Mouse (Mus musculus): ENCODE data around the gene Endov.

Endov gene

DNA sequence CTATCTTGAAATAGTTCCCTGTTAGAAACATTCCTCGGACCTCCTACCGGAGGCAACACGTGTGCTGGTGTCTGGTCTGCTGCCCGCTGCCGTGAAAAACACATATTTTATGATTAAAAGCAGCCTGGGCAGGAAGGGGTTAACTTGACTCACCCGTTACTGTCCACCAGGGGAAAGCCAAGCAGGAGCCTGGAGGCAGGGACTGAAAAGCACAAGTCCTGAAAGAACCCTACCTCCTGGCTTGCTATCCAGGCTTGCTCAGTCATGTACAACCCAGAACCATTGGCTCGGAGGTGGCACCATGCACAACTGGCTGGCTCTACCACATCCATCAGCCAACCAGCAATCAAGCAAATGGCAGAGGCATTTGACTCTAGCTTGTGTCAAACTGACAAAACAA is 42.6 kb downstream of the Endov start:
- POLR2A ChIA-PET = interaction anchor here in 3 of 4 experiments (0.6 to 1.3 kb wide), 4 partner anchors 9 to 215 kb away, joined by 3 to 7 read pairs (median 4); no protein-coding TSS in a partner anchor
- CTCF ChIA-PET = interaction anchor here in 1 of 4 experiments (1.3 kb wide), 1 partner anchor 12 kb away, joined by 3 read pairs; no protein-coding TSS in a partner anchor

DNA sequence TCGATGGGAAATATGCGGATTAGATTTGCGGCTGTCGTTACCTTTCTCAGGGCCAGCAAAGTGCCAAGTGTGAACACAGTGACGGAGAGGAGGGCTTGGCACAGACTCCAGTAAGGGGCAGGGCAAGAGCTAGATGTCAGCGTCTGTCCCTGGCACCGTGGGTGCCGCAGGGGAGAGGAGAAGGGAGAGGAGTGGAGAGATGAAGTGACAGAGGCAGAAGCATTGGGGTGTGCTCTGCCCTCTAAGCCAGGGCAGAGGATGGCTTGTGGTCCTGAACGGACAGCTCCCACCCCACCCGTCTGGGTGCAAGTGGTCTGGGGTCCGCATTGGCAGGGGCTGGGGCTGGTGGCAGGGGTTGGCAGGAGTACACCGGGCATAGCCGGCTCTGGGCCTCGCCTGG is 48.8 kb downstream of the Endov start:
- ChIA-PET CTCF (no interaction called here), POLR2A (interaction anchor here in 1 of 4 experiments (0.6 to 1.3 kb wide), 2 partner anchors 25 to 91 kb away, joined by 4 to 5 read pairs; no protein-coding TSS in a partner anchor)

DNA sequence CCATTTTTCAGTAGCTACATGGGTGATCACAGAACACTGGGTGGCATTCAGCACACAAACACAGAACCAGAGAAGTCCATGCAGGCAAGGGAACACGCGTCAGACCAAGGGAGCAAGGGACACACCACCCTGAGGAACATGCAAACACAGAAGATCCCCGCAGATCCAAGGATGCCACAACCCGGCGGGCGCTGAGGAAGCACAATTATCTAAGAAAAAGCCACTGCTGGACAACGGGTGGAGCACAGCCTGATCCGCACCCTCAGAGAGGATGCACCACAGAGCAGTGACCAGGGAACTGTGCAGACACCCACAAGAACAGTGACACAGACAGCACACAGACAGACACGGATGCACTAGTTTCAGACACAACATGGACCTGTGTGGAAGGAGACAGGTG is 49.4 kb downstream of the Endov start:
- ChIA-PET CTCF (no interaction called here), POLR2A (interaction anchor here in 1 of 4 experiments (0.6 to 1.3 kb wide), 2 partner anchors 25 to 91 kb away, joined by 4 to 5 read pairs; no protein-coding TSS in a partner anchor)

DNA sequence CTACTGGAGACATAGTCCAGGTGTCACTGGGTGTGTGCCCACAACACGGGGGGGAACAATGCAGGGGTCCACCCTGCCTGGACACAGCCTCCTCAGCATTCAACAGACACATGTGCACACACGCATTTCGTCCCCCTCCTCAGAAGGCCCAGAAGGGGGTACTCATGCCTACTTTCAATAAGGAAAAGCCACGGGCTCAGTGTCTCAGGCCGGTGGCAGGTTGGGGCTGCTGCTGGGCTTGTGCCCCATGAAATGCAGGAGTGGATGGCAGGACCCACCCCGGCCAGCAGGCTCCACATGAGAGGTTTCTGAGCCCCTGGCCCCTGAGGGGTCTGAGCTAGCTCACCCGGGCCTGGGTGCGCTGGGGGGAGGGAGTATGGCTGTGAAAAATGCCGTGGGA is 49.9 kb downstream of the Endov start:
- CTCF ChIA-PET = no interaction called here
- POLR2A ChIA-PET = no interaction called here

DNA sequence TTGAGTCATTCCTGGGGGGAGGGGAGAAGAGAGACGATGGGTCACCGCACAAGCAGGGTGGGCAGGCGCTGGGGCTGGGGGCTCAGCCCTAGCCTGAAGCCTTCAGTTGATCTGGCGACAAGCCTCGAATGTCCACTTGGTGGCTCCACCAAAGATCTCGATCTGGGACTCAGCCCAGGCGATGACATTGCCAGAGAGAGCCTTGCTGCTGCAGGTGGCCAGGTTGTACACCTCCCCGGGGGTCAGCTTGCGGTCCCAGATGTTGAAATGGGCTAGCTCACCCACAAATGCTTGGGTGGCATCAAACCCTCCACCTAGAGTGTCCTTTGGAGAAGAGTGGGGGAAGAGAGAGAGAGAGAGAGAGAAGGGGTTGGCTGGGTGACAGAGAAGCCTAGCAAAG is 51.2 kb downstream of the Endov start:
- ChIA-PET CTCF (interaction anchor here in 1 of 4 experiments (1.0 kb wide), 1 partner anchor 74 kb away, joined by 3 read pairs; no protein-coding TSS in a partner anchor), POLR2A (no interaction called here)

DNA sequence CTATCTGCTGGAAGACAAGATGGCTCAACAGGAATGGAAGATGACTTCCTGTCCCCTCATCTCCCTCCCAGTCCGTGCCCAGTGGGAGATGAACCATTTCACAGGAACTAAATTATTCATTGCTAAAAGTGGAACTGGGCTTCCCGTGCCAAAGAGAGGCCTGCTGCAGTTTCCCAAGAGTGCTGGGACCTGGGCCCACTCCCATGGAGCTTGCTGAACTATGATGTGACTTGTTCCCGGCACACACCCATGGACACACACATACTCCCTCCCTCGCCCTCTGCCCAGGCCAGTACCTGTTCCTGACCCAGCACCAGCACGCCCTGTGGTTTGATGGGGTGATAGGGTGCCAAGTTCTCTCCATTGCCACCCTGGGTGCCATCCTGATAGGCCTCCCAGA is 51.7 kb downstream of the Endov start:
- CTCF ChIA-PET = interaction anchor here in 1 of 4 experiments (1.0 kb wide), 1 partner anchor 74 kb away, joined by 3 read pairs; no protein-coding TSS in a partner anchor
- POLR2A ChIA-PET = interaction anchor here in 1 of 4 experiments (1.4 kb wide), 1 partner anchor 14 kb away, joined by 3 read pairs; no protein-coding TSS in a partner anchor

DNA sequence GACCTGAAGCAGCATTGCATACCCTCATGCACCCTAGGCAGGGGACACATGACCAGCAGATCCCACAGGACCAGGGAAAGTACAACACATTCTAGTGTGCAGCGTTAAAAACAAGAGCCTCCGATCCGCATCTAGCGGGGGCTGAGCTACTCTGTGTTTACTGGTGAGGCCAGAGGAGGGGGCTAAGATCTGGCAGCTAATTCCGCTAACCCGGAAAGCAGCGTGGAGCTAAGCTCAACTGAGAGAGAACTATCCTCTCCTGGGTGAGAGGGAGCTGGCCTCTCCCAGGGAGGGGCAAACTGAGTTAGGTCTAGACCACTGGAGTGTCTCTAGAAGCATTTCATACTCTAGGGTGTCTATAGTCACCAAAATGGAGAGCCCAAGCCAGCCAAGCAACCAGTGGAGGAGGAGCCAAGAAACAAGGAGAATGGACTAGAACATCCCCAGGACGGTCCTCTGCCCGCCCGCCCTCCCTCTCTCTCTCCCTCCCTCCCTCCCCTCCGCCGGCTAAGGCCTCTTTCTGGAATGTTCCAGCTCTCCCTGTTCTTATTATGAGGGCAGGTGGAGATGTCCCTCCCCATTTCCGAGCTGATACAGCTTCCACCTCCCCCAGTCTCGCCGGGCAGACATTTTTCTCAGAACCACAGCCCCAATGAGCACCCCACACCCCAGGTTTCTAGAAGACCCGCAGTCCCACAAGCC is 52.8 kb downstream of the Endov start:
- ChIA-PET CTCF (interaction anchor here in 3 of 4 experiments (0.5 to 1.0 kb wide), 3 partner anchors 28 to 76 kb away, joined by 3 to 4 read pairs (median 3); no protein-coding TSS in a partner anchor), POLR2A (interaction anchor here in 2 of 4 experiments (0.7 to 1.6 kb wide), 16 partner anchors 9 to 399 kb away, joined by 3 to 6 read pairs (median 3); partner anchors contain the start of gene Baiap2 (in 1 of the 2))

DNA sequence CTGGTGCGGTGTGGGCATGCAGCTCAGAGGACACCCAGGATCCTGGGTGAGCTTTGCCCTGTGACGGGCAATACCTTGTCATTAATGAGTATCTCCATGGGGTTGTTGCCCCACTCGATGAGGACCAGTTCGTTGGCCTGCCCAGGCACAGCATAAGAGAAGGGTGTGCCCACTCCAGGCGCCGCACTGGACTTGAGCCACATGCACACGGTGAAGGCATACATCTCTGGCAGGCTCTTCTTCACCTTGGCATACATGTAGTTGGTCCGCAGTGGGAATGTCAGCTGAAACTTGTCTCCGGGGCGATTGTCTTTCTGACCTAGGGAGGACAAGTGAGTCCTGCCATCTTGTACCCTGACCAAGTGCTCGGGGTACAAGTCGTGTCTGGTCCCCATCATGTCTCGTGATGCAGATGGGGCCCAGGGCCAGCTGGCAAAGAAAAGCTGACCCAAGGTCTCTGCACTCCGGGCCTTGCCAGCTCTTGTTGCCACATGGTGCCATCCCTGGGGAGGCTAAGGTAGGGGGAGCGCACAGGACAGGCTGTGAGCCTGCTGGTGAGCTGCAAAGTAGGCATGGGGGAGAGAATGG is 53.5 kb downstream of the Endov start:
- ChIA-PET CTCF (interaction anchor here in 2 of 4 experiments (0.6 to 0.7 kb wide), 2 partner anchors 14 to 40 kb away, joined by 3 read pairs; no protein-coding TSS in a partner anchor), POLR2A (interaction anchor here in 3 of 4 experiments (0.5 to 1.6 kb wide), 14 partner anchors 10 to 398 kb away, joined by 3 to 6 read pairs (median 3); partner anchors contain the start of gene Baiap2 (in 1 of the 3))

DNA sequence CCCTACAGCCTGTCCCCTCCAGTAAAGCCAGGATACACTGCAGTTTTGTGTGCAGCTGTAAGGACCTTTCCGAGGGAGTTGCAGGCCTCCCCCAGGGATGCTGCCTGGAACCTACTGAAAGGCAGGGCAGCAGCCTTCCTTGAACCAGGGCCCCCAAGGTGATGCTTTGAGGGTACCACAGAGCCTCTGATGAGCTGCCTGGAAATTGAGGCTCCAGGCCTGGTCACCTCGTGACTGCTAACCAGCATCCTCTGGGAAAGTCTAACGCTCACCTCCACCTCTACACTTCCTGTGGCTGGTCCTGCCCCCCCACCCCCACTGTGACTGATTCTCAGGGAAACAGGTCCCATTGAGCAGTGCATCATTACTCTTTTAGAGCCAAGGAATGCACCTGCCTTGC is 54.1 kb downstream of the Endov start:
- ChIA-PET CTCF (interaction anchor here in 3 of 4 experiments (0.5 to 1.8 kb wide), 5 partner anchors 13 to 491 kb away, joined by 3 to 6 read pairs (median 4); no protein-coding TSS in a partner anchor), POLR2A (interaction anchor here in 3 of 4 experiments (0.5 to 3.8 kb wide), 14 partner anchors 11 to 208 kb away, joined by 3 to 19 read pairs (median 3); no protein-coding TSS in a partner anchor)

DNA sequence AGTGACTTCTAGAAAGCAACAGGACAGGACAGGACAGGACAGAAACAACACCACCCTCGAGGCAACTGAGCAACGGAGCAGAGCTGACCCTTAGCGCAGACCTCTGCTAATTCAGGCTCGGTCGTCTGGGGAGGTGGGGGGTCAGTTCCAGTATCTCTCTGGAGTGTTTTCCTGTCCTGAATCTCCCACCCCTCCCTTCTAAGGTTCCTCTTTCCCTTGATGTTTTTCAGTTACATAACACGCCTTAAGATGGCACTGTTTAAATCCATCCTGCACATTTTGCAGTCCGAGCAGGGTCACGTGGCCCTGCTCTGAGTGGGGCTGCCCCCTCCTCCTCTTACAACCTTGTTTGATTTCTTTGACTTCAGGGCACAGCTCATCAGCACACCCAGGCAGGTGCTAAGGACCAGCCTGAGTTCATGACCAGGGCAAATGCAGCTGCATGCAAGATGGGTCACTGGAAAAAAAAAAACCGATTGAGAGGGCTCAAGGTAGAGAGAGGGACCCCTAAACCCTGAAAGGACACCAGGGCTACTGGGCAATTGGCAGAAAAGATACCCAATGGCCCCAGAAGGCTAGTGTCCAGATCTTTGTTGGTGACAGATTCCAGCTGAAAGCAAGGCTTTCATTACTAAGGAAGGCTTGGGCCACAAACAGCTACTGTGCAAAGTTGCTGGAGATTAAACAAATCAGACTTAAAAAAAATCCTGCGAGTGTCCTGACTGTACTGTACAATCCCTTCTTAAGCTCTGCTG is 54.8 kb downstream of the Endov start:
- ChIA-PET POLR2A (interaction anchor here in 2 of 4 experiments (0.5 to 3.8 kb wide), 24 partner anchors 8 to 397 kb away, joined by 3 to 40 read pairs (median 4); partner anchors contain the start of genes Baiap2 (in 1 of the 2), Endov (in 1 of the 2) and Rptor (in 1 of the 2)), CTCF (interaction anchor here in 3 of 4 experiments (0.5 to 1.8 kb wide), 8 partner anchors 11 to 491 kb away, joined by 3 to 6 read pairs (median 4); no protein-coding TSS in a partner anchor)

DNA sequence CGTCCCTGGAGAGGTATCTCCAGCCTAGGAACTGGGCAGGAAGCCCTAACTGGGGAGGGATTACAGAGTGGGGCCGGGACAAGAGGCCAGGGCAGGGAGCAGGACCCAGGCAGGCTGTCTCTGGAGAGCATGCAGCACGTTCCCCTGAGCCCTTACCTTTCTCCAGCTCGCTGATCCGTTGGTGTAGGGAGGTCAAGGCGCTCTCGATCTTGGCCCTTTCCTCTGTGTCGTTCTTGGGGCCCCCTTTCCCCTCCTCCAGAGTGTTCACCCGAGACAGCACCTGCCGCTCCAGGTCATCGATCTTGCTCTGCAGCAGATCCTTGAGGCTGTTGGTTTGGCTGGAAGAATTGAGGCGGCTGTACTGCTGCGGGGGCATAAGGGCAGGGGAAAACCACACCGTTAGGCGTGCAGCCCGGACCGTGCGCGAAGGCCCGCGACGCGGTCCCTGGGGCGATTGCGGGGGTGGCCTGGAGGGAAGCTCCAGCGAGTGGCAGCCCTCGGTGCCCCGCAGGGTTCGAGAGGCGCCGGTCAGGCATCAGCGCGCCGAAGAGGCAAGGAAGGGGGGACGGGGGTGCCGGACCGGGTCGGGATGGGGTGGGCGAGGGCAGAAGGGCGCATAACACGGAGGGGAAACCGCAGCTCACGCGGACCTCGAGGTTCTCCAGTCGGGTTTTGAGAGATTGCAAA is 55.5 kb downstream of the Endov start:
- CTCF ChIA-PET = interaction anchor here in 1 of 4 experiments (0.5 to 2.0 kb wide), 7 partner anchors 12 to 134 kb away, joined by 3 to 6 read pairs (median 4); partner anchors contain the start of gene Endov
- POLR2A ChIA-PET = interaction anchor here in 3 of 4 experiments (0.5 to 3.8 kb wide), 29 partner anchors 9 to 396 kb away, joined by 3 to 40 read pairs (median 4); partner anchors contain the start of genes Baiap2 (in 1 of the 3), Endov (in 1 of the 3) and Rptor (in 1 of the 3)

DNA sequence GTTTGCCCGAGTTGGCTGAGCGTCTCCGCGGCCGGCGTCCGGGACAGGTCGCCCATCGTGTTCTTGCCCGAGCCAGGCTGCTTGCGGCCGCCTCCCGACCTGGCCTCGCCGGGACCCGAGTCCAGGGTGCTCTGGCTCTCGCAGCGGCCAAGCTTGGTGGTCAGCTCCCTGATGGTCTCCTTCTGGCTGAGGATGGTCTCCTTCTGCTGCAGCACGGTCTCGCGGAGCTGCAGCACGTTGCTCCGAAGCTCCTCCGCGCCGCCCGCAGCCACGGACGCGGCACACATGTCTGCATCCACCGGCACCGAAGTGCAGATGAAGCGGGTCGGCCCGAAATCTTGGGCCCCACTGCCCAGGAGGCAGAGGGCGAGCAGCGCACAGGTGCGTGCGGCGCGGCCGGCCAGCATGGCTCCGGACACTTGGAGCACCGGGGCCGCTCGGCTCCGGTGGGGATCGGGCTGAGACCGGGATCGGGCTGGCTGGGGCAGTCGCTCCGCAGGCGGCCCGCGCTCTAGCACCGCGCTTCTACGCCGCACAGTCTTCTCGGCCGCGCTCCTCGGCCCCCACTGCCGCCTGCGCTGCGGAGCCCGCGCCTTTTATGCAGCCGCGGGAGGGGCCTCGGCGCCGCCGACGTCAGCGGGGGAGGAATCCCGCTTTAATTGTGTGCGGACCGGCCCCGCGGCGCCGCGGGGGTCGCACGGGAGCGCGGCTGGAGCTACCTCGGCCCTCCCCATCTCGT is 56.2 kb downstream of the Endov start, which contains the start of gene Nptx1:
Gene Nptx1 (minus strand): TSS at position 571 of the 739 bp plus-strand sequence.
- POLR2A ChIA-PET = interaction anchor here in 3 of 4 experiments (0.6 to 3.8 kb wide), 31 partner anchors 8 to 395 kb away, joined by 3 to 40 read pairs (median 4); partner anchors contain the start of gene Baiap2 (in 1 of the 3)
- CTCF ChIA-PET = interaction anchor here in 2 of 4 experiments (0.5 to 2.0 kb wide), 6 partner anchors 17 to 763 kb away, joined by 3 to 6 read pairs (median 4); partner anchors contain the start of gene Endov (in 1 of the 2)

DNA sequence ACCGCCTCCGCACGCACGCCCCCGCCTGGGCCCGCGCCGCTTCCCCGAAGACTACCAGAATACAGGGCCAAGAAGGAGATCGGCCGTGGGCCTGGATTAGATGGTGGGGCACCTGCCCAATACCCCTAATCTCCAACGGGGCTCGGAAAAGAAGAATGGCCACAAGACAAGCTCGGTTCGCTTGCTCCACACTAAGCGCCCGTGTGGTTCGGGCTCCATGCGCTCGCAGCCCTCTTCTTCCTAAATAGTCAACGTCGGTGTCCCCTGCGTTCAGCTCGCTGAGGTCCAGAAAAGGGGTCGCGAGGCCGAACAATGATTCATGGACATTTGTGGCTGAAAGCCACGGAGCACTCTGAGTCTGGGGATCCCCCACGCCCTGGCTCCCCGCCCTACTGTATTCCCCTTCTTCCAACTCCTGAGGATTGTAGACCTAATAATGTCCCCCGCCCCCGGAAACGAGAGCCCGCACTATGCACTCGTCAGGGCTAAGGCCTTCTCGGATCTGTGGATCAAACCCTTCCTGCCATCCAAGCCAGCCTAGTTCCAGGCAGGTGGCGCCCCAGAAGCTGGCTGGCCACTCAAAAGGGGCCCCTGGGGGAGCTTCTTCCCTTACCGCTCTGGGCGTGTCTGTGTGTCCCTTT is 56.9 kb downstream of the Endov start:
- ChIA-PET POLR2A (interaction anchor here in 2 of 4 experiments (0.6 to 3.8 kb wide), 27 partner anchors 8 to 394 kb away, joined by 3 to 40 read pairs (median 4); partner anchors contain the start of gene Baiap2 (in 1 of the 2)), CTCF (interaction anchor here in 2 of 4 experiments (0.5 to 2.0 kb wide), 5 partner anchors 18 to 762 kb away, joined by 3 to 4 read pairs (median 3); partner anchors contain the start of gene Endov (in 1 of the 2))

DNA sequence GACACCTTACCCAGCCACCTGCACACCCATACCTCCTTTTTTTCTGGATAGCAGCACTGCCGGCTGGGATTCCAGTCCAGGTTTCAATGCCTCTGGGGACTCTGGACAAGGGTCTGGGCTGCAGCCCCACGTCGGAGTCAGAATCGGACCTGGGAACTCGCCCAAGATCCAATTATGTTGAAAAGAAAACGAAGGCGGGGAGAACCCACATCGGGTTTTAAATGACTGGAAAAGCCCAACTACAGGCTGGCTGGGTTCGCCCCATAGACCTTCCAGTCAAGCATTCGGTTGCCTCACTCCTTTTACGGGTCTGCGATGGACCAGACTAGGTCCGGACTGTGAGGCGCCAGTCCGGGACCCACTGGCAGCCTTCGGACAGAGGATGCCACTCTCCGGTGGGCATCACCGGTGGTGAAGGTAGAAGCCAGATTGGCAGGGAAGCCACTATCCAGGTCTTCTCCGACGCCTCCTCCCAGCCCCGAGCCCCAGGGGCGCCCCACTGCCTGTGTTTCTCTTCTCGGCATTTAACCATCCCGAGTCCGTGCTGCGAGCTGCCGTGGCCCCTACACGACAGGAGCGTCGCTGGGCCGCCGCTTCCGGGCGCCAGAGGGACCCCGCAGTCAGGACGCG is 57.7 kb downstream of the Endov start:
- POLR2A ChIA-PET = interaction anchor here in 2 of 4 experiments (0.6 to 3.8 kb wide), 16 partner anchors 7 to 394 kb away, joined by 3 to 40 read pairs (median 5); partner anchors contain the start of gene Baiap2 (in 1 of the 2)

DNA sequence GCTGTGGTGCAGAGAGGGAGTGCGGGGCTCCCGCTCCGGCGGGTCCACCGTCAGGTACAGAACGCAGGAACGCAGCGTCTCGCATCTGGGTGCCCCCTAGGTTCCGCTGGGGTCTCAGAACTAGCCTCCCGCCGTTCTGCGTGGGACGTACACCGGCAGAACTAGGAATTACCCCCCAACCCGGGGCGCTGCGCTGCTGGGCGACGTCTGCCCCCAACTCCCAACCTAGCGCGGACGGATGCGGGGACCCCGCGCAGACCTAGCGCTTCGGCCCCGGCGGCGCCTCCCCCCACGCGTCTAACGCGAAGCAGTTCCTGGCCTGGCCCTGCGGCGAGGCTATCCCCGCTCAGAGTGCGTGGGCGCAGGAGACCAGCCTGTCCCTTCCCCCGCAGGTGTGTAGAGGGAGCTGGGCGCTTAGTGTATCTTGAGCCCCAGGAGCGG is 58.2 kb downstream of the Endov start:
- ChIA-PET POLR2A (interaction anchor here in 3 of 4 experiments (0.6 to 3.7 kb wide), 6 partner anchors 10 to 114 kb away, joined by 3 to 40 read pairs (median 4); no protein-coding TSS in a partner anchor), CTCF (no interaction called here)

More for the DNA sequence above, 57.7 kb downstream of the Endov start:
- CTCF ChIA-PET = interaction anchor here in 2 of 4 experiments (0.5 to 2.0 kb wide), 2 partner anchors 58 to 138 kb away, joined by 3 to 4 read pairs; partner anchors contain the start of gene Endov (in 1 of the 2)
